Mouse (Mus musculus) ES-Bruce4 (cell line): ENCODE measurements around the gene Msrb3. TPM values are rescaled to one million over a fixed set of nuclear protein-coding genes. Genes with fewer than 3 reads are reported as not detected.
A peak's percentile ranks its signal among the peaks of the same experiment; 100 is the strongest.

Experiments used
- H3K27ac ChIP-seq: 2 replicates; pipeline ENCODE4 v1.5.1; 2012; ENCODE audit warnings: low read length, inconsistent platforms; ENCODE audit not compliant: insufficient read depth
- H3K27me3 ChIP-seq: 2 replicates; pipeline ENCODE4 v1.6.1; 2012; ENCODE audit warnings: mild to moderate bottlenecking, low read length, inconsistent platforms; ENCODE audit not compliant: control insufficient read depth, poor library complexity, insufficient read depth, severe bottlenecking
- H3K36me3 ChIP-seq: 2 replicates; pipeline ENCODE4 v1.6.1; 2012; ENCODE audit warnings: inconsistent platforms, mild to moderate bottlenecking, low read length, moderate library complexity; ENCODE audit not compliant: control insufficient read depth, poor library complexity, insufficient read depth, severe bottlenecking
- H3K4me1 ChIP-seq: one replicate; pipeline ENCODE4 v1.8.1; 2011; ENCODE audit warnings: low read length; ENCODE audit not compliant: control insufficient read depth, insufficient read depth
- H3K4me3 ChIP-seq: 2 replicates; pipeline ENCODE4 v1.5.1; 2011; ENCODE audit warnings: low read depth, mild to moderate bottlenecking, low read length
- H3K9ac ChIP-seq: 2 replicates; pipeline ENCODE4 v1.6.1; 2012; ENCODE audit warnings: low read depth, mild to moderate bottlenecking, inconsistent platforms; ENCODE audit not compliant: poor library complexity, severe bottlenecking
- H3K9me3 ChIP-seq: replicated peaks from 2 replicates; pipeline ENCODE4 v1.6.1; 2012; ENCODE audit warnings: mild to moderate bottlenecking, low read length, inconsistent platforms; ENCODE audit not compliant: control insufficient read depth, poor library complexity, insufficient read depth, severe bottlenecking
- CTCF ChIP-seq: IDR thresholded peaks from one replicate; pipeline ENCODE4 v1.8.1; 2011; ENCODE audit warnings: low read depth, low read length
- EP300 ChIP-seq: IDR thresholded peaks from 2 replicates; pipeline ENCODE4 v1.6.1; 2011; ENCODE audit warnings: low read depth, low read length; ENCODE audit not compliant: insufficient read depth
- POLR2A ChIP-seq: IDR thresholded peaks from one replicate; pipeline ENCODE4 v1.8.1; 2011; ENCODE audit warnings: low read length; ENCODE audit not compliant: insufficient read depth
- polyA plus RNA-seq: library from polyadenylated mRNA; stranded (reverse); fragments of >200 nt; gene quantifications from 2 replicates; pipeline ENCODE4 v1.2.4, GENCODE M21; 2011; ENCODE audit warnings: low read depth; ENCODE audit not compliant: missing spikeins, insufficient read depth, insufficient read length

Gene Msrb3
- polyA plus RNA-seq, 1 experiment = 2.6 TPM

- no peaks in the 10 kb centered on the region for H3K4me1 ChIP-seq
- no peaks in the 10 kb centered on the region for H3K36me3 ChIP-seq
- TF ChIP-seq CTCF = no peak
- TF ChIP-seq POLR2A = no peak
- no peak for TF ChIP-seq EP300
- H3K9ac ChIP-seq = no peak overlapping the region
- peaks cover 4% of the 10 kb centered on the region for H3K9me3 ChIP-seq
- H3K27me3 ChIP-seq = no peaks in the 10 kb centered on the region
- no peak overlapping the region for H3K4me3 ChIP-seq
- H3K27ac ChIP-seq = no peak overlapping the region
These were observed 15.2 kb downstream of the Msrb3 start for GRCm38 (mm10) chr10:120883732-120884131.

- H3K27me3 ChIP-seq = no peaks in the 10 kb centered on the region
- no peak overlapping the region for H3K4me3 ChIP-seq
- TF ChIP-seq EP300 (no peak), CTCF (no peak), POLR2A (no peak)
- no peak overlapping the region for H3K27ac ChIP-seq
- no peak overlapping the region for H3K9ac ChIP-seq
- peaks cover 4% of the 10 kb centered on the region for H3K9me3 ChIP-seq
- H3K36me3 ChIP-seq = no peaks in the 10 kb centered on the region
- H3K4me1 ChIP-seq = no peaks in the 10 kb centered on the region
These were observed 15.9 kb downstream of the Msrb3 start for GRCm38 (mm10) chr10:120883069-120883415.

GRCm38 (mm10) chr10:120882347-120883068 lies 16.4 kb downstream of the Msrb3 start:
- no peaks in the 10 kb centered on the region for H3K27me3 ChIP-seq
- H3K9ac ChIP-seq = no peak overlapping the region
- no peaks in the 10 kb centered on the region for H3K4me1 ChIP-seq
- peaks cover 4% of the 10 kb centered on the region for H3K9me3 ChIP-seq
- TF ChIP-seq EP300 (no peak), POLR2A (no peak), CTCF (no peak)
- no peaks in the 10 kb centered on the region for H3K36me3 ChIP-seq
- H3K27ac ChIP-seq = no peak overlapping the region
- no peak overlapping the region for H3K4me3 ChIP-seq

DNA sequence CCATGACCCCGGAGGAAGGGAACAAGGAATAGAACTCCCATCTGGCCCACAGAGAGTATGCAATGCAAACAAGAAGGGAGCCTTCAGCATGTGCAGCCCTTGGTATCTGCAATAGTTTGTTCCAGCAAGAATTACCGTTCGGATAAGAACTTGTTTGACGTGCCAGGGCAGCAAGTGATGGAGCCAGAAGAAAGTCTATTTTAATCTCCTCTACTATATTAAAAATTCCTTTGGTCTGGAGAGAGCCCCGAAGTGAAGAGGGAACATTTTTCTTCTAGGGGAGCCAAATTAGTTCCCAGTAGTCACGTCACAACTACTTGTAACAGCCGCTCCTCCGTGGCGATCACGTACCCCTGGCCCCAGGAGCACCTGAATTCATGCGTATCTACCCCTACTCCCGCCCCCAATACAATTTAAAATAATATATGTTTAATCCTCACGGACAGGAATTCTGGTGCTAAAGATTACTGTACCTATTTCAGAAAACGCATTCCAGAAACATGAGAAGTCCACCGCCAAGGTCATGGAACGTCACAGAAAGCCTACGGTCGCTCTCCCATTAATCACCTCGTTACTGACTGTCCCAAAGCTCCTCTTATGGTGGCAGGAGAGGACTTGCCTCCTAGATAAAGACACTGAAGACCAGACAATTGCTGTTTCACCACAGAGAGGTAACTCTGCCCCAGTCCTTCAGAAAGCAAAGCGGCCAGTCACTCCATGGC lies 22.2 kb downstream of the Msrb3 start:
- Histone ChIP-seq H3K27me3 (no peaks in the 10 kb centered on the region), H3K4me3 (no peak overlapping the region), H3K9ac (no peak overlapping the region), H3K4me1 (no peaks in the 10 kb centered on the region), H3K9me3 (no peaks in the 10 kb centered on the region), H3K27ac (no peak overlapping the region), H3K36me3 (no peaks in the 10 kb centered on the region)
- TF ChIP-seq POLR2A = no peak

DNA sequence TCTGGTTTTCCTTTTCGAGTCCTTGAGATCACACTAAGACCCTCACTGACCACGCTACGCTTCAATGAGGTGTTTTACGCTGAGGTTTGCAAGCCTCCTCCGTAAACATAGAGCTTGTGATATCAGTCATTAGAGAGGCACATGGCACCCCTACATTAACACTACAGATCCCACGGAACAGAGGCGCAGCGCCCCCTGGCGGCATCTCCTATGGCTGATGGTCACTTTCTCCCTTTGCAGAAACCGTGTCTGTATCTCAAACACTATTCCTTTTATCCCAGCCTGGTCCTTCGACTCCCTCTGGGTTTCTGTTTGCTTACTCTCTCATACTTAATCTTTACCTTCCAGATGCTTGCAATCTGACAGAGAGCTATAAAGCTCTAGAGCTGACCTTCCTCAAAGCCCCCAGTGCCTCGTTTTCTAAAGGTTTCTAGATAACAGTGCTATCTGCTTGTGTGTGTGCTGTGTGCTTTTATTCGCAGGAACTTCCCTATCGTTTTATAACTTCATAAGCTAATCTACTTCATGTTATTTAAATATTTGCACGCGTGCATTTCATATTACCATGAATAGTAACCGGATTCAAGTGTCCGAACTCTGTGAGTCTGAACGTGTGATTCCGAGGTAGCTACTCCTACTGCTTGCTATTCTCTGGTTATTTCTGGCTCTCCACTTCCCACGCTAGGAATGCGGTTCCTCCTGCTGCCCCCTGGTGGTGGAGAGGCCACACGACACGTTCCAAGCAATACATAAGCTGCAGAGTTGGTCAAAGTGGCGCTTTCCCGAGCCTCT lies 23.0 kb downstream of the Msrb3 start:
- no peaks in the 10 kb centered on the region for H3K36me3 ChIP-seq
- H3K9me3 ChIP-seq = no peaks in the 10 kb centered on the region
- H3K9ac ChIP-seq = no peak overlapping the region
- no peaks in the 10 kb centered on the region for H3K27me3 ChIP-seq
- no peak for TF ChIP-seq POLR2A
- TF ChIP-seq EP300 = no peak
- peak; percentile 96 for TF ChIP-seq CTCF
- no peak overlapping the region for H3K27ac ChIP-seq
- no peaks in the 10 kb centered on the region for H3K4me1 ChIP-seq
- no peak overlapping the region for H3K4me3 ChIP-seq

GRCm38 (mm10) chr10:120874261-120874660 lies 24.6 kb downstream of the Msrb3 start:
- H3K27ac ChIP-seq = no peak overlapping the region
- H3K4me1 ChIP-seq = no peaks in the 10 kb centered on the region
- TF ChIP-seq CTCF = no peak
- TF ChIP-seq POLR2A = no peak
- TF ChIP-seq EP300 = no peak

More at GRCm38 (mm10) chr10:120874261-120874660, 24.6 kb downstream of the Msrb3 start:
- H3K4me3 ChIP-seq = no peak overlapping the region
- H3K9ac ChIP-seq = no peak overlapping the region
- H3K36me3 ChIP-seq = no peaks in the 10 kb centered on the region
- no peaks in the 10 kb centered on the region for H3K9me3 ChIP-seq
- H3K27me3 ChIP-seq = no peaks in the 10 kb centered on the region
